Mouse (Mus musculus) natural killer cell, adult 2 months (primary cell): ENCODE results near the gene Gkap1.

Experiments used
- DNase-seq, 2 experiments: peaks; one replicate each; pipeline ENCODE4 v3.0.0; 2022; ENCODE audit warnings: low spot score in 2 of 2

Gkap1 gene

GRCm38 (mm10) chr13:58275599-58275998 is at the start of gene Gkap1:
Gene Gkap1, minus strand, starts transcription at chr13:58275699.
- DNase-seq: no peak

- DNase-seq: no peak
Observed at GRCm38 (mm10) chr13:58317768-58318167, 42.3 kb upstream of the Gkap1 start.

GRCm38 (mm10) chr13:58314991-58315390 is 39.5 kb upstream of the Gkap1 start:
- no peak for DNase-seq

GRCm38 (mm10) chr13:58313758-58314157 is 38.3 kb upstream of the Gkap1 start:
- no peak for DNase-seq

DNA sequence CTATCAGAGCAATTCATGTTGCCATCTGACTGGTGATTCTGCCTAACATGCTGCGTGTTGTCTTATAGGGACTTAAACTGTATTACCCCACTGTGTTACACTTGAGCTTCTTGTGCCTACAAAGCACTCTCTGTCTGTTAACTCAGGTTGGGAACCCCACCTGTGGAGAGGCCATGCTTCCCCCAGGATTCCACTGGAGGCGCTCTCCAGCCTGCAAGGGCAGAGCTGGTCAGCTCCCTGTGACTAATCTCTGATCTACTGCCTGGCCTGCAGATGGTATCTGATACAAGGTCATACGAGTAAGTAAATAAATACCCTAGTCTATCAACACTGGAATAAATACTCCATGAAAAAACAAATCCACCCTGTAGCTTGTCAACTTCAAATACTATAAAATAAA is 35.9 kb upstream of the Gkap1 start:
- no peak for DNase-seq

DNA sequence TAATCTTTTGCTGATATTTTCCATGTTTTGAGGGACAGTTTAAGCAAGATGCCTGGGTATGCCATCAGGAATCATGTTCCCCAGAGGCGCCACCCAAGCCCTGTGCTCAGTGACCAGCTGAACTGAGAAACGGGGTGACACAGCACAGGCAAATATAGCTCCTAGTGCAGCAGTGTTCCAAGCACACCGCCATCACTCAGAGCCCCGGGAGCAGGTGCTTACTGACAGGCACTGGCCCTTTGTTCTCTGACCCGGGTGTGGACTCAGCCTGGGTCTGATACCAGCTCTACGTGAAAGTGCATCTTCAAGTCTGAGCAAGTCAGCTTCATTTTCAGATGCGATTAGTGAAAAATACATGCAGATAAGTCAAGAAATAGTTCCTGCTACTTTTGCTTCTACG is 34.0 kb upstream of the Gkap1 start:
- DNase-seq: no peak

DNA sequence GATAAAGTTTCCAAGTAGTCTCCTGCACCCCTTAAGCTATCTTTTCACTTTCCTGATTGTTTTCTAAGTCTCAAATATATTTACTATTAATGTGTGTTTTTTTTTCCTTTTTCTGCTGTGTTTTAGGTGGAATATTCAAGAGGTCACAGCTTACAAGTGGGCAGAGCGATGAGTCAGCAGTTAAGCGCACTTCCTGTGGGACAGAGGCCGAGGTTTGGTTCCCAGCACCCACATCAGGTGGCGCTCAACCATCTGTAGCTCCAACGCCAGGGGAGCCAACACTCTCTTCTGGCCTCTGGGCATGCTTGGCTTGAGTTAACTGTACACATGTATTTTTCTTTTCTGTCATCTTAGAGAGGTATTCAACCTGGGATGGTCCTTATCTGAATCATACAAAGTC is 32.0 kb upstream of the Gkap1 start:
- DNase-seq: no peak

GRCm38 (mm10) chr13:58305230-58305629 is 29.7 kb upstream of the Gkap1 start:
- DNase-seq: no peak

DNA sequence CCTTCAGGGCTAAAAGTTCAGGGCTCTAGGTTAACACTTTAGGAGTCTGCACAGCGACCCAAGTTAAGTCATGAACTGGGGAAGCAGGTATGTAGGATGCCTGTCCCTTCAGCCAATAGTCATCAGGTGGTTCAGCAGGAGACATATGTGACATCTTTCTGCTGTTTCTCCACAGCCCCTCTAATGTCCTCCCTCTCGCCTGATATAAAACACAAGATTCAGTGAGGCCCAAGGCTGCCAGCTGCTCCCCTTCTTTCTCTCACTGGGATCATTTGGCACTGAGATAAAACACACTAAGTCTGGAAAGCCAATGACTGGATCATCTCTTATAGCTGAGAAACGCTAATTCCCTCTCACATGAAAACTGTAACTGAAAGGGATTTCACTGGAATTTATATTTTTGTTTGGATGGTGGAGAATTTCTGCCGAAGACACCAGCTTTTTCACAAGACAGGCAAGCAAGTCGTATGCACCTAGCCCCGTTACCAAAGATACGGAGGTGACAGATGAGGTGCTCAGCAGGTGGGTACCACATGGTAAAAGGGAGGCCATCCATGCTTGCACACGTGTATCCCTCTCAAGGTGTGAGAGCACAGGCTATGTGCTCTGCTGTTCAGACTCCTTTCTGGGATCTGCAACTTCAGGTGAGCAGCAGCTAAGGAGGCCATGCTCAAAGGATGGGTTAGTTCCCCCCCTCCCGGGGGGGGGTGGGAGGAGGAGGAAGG is 27.1 kb upstream of the Gkap1 start:
- DNase-seq: no peak

- no peak for DNase-seq
Observed at GRCm38 (mm10) chr13:58301961-58302360, 26.5 kb upstream of the Gkap1 start.

- no peak for DNase-seq
Observed at GRCm38 (mm10) chr13:58298756-58299155, 23.3 kb upstream of the Gkap1 start.

- DNase-seq: no peak
Observed at GRCm38 (mm10) chr13:58295582-58295981, 20.1 kb upstream of the Gkap1 start.

- DNase-seq: no peak
Observed at GRCm38 (mm10) chr13:58292811-58293210, 17.3 kb upstream of the Gkap1 start.

DNA sequence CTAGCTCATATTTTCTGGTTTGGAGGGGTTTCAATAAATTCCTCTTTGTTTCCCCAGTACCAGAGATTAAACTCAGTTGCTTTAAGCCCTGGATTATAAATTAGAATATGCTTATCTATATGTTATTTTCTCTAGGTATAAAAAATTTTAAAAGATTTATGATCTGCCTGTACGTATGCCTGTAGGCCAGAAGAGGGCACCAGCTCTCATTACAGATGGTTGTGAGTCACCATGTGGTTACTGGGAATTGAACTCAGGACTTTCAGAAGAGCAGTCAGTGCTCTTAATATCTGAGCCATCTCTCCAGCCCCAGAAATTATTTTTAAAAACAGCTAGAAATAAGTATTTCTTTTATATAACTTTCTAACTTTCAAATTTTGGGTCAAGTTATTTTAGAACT is 13.8 kb upstream of the Gkap1 start:
- DNase-seq: no peak

GRCm38 (mm10) chr13:58287822-58288221 is 12.3 kb upstream of the Gkap1 start:
- DNase-seq: peak; percentile 64 to 81

DNA sequence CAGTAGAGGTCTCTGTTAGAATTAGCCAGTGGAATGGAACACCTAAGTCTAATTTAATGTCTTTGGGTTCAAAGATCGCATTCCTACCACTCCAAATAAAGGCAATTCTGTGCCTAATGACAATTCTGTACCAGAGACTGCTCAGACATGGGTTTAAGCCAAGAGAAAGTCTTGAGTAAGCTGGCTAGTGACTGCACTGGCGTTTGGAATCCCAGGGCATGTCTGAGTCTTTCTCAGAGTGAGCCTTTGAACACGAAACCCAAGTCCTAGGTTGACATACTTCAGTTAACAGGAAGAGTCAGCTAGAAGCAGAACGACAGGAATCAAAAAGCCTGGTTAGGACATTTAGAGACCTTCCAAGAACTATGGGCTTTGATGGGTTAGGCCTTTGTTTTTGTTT is 8.0 kb upstream of the Gkap1 start:
- no peak for DNase-seq

- no peak for DNase-seq
Observed at GRCm38 (mm10) chr13:58281936-58282335, 6.4 kb upstream of the Gkap1 start.

- DNase-seq: no peak
Observed at GRCm38 (mm10) chr13:58280528-58280927, 5.0 kb upstream of the Gkap1 start.

GRCm38 (mm10) chr13:58276256-58276655 is 757 bp upstream of the Gkap1 start:
- no peak for DNase-seq

DNA sequence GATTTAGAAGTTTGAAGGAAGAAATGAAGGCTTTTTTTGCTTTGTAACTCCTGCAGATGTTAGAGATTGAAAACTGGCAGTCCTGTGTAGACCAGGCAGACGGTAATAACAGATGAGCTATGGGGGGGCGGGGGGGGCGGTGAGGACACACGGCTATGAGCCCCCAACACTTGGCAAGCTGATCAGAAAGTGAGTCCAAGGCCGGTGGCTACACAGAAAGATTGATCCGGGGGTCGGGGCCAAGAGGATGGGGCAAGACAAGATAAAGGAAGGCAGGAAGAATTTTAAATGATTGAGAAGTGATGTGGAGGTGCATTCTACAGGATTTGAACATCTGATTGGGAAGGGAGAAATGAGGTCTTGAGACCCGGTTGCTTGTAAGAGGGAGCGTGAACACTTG is 423 bp downstream of the Gkap1 start:
- no peak for DNase-seq

DNA sequence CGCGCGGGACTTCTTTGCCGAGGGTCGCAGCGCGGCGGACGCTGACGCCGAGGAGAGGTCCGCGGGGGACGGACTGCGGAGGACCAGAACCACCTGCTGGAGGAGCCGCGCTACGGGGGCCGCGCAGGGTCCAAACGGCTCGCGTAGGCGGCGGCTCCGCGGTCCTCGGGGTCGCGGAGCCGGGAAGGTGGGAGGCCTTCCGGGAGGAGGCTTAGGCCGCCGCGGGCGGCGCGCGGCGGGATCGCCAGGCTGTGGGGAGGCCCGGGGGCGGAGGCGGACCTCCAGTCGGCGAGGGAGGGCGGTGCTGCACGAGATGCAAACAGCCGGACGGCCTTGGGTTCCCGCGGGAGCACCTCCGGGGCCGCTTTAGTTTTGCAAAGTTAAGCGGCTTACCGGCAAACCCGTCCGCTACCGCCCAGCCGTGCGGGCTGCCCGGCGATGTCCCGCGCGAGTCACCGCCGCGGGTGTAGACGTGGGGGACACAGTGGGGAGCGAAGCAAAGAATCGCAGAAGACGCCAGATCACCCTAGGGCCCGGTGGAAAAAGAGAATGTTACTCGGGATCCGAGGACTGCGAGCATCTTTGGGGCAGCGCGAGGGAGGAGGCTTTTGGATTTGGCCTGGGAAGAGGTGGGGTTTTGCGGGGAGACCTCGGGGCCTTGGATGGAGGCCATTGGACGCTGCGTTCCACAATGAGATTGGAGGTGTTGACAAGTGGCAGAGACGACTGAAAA is 1.1 kb downstream of the Gkap1 start:
- peak; percentile 13 to 35 for DNase-seq

DNA sequence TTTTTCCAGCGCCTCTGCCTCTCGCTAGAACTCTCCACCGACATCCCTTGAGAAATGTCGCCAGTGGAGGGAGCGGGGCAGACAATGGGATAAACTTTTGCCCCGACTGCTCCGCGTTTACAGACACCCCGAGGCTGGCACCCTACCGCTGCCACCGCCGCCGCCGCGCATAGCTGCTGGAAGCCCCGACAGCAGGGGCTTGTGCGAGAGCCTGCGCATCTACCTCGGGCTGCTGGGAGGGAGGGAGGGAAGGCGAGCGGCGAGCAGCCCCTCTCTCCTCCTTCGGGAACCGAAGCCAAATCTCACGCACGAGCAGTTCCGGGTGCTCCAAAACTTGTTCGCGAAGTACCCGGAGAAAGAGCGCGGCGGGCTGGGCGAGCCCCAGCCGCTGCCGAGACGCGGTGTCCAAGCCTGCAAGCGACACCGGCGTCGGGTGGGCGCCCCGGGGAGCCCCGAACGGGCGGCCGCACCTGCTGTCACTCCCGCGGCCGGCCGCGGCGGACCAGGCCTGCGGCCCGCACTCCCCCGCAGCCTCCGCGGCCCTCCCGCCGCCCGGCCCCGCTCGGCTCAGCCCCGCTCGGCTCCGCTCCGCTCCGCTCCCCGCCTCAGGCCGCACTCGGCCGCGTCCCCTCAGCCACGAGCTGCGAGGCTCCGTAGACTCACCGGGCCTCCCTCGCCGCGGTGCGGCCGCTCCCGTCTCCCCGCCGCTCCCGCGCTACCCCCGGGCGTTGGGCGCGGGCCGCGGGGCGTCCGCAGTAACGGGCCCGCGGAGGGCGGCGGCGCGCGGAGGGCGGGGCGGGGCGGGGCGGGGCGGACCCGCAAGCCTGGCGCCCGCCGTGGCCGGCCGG is 1.9 kb downstream of the Gkap1 start:
- DNase-seq: peak in 1 of 2 experiments; percentile 5
